Mouse (Mus musculus) limb, embryonic 15.5 days (tissue): ENCODE results near the gene Fbxo8. TPM values are rescaled to one million over a fixed set of nuclear protein-coding genes. Genes with fewer than 3 reads are reported as not detected.

Source experiments
- microRNA-seq: library from miRNA; unstranded; fragments of <30 nt; microRNA quantifications from one replicate; pipeline ENCODE4, GENCODE M21; 2016
- polyA plus RNA-seq: library from polyadenylated mRNA; unstranded; fragments of >200 nt; fragmentation: Nextera tagmentation; extraction: Ambion mirVana; gene quantifications from 2 replicates; pipeline ENCODE4 v1.2.1, GENCODE M21; 2015

The Fbxo8 gene
- polyA plus RNA-seq, 1 experiment from 2014 or later = 43.9 TPM

Small RNA genes lying within 50 kb of the gene (microRNA-seq; reads per million reads assigned to microRNA genes)
- gene Gm25992 = not detected

Other genes starting within 250 kb of the Fbxo8 start
- 28.7 and 31.7 TPM in 2 replicates for gene Cep44, start within 50 bp of the Fbxo8 start, polyA plus RNA-seq